Mouse (Mus musculus) ES-Bruce4 (cell line): Measurements from ENCODE around the gene Bcap31.

Source experiments
- CTCF ChIP-seq: IDR thresholded peaks from one replicate; pipeline ENCODE4 v1.8.1; 2011; ENCODE audit warnings: low read depth, low read length
- EP300 ChIP-seq: IDR thresholded peaks from 2 replicates; pipeline ENCODE4 v1.6.1; 2011; ENCODE audit warnings: low read depth, low read length; ENCODE audit not compliant: insufficient read depth
- POLR2A ChIP-seq: IDR thresholded peaks from one replicate; pipeline ENCODE4 v1.8.1; 2011; ENCODE audit warnings: low read length; ENCODE audit not compliant: insufficient read depth

- no peak for TF ChIP-seq CTCF
- TF ChIP-seq POLR2A: no peak
- TF ChIP-seq EP300: no peak
These were observed 76.0 kb downstream of the Bcap31 start for GRCm38 (mm10) chrX:73639901-73640469.
